Mouse (Mus musculus) heart, adult 2 months (tissue): Measurements from ENCODE around the gene Cebpb. TPM values are rescaled to one million over a fixed set of nuclear protein-coding genes. Genes with fewer than 3 reads are reported as not detected.

ENCODE experiments used
- DNase-seq, 2 experiments: peaks; one replicate each; pipeline ENCODE4 v3.0.0; 2021
- H3K27ac ChIP-seq: fragments of 200-600 bp; 2 replicates; pipeline ENCODE4 v1.8.1; 2022
- H3K27me3 ChIP-seq: fragments of 200-500 bp; 2 replicates; pipeline ENCODE4 v1.6.1; 2012; ENCODE audit warnings: mild to moderate bottlenecking, low read length, inconsistent platforms, mixed read lengths; ENCODE audit not compliant: control insufficient read depth, insufficient read depth
- H3K36me3 ChIP-seq: fragments of 200-500 bp; 2 replicates; pipeline ENCODE4 v1.6.1; 2012; ENCODE audit warnings: low read length, inconsistent platforms; ENCODE audit not compliant: control insufficient read depth, insufficient read depth
- H3K4me1 ChIP-seq: fragments of 200-500 bp; 2 replicates; pipeline ENCODE4 v1.6.1; 2011; ENCODE audit warnings: low read length; ENCODE audit not compliant: control insufficient read depth, insufficient read depth
- H3K4me3 ChIP-seq: fragments of 200-600 bp; 2 replicates; pipeline ENCODE4 v1.8.1; 2022
- H3K79me2 ChIP-seq: fragments of 200-500 bp; replicated peaks from 2 replicates; pipeline ENCODE4 v1.6.1; 2012; ENCODE audit warnings: mild to moderate bottlenecking, inconsistent platforms, low read length, moderate library complexity, mixed read lengths; ENCODE audit not compliant: control insufficient read depth, insufficient read depth
- H3K9ac ChIP-seq: fragments of 200-500 bp; 2 replicates; pipeline ENCODE4 v1.6.1; 2012; ENCODE audit warnings: low read depth, mild to moderate bottlenecking, control low read depth, inconsistent platforms, low read length, mixed read lengths
- CTCF ChIP-seq: fragments of 200-600 bp; IDR thresholded peaks from 2 replicates; pipeline ENCODE4 v1.8.1; 2022; ENCODE audit warnings: antibody characterized with exemption, mild to moderate bottlenecking, moderate library complexity
- EP300 ChIP-seq: fragments of 200-500 bp; IDR thresholded peaks from 2 replicates; pipeline ENCODE4 v1.6.1; 2011; ENCODE audit warnings: low read depth, low read length, control low read depth; ENCODE audit not compliant: insufficient read depth
- POLR2A ChIP-seq: fragments of 200-500 bp; IDR thresholded peaks from 2 replicates; pipeline ENCODE4 v1.6.1; 2011; ENCODE audit warnings: mild to moderate bottlenecking, low read depth, low read length, control low read depth; ENCODE audit not compliant: insufficient read depth
- WGBS: fragments of 180-500 bp; shearing (Covaris S2); methylation state at CpG from one replicate; pipeline ENCODE4 v1.1.7; 2018; 5-methylcytosine and 5-hydroxymethylcytosine counted together
- intact Hi-C: fragments of 180-260 bp; cut with DNase I; formaldehyde crosslinking; loops from one replicate; pipeline ENCODE4 v1.15.1; 2025
- polyA plus RNA-seq: library from polyadenylated mRNA; depleted of rRNA; stranded (reverse); fragments of >200 nt; gene quantifications from 2 replicates; pipeline ENCODE4 v1.2.3, GENCODE M21; 2012
- total RNA-seq, 2 experiments: library from RNA; stranded (reverse); gene quantifications; 2 replicates each; pipeline ENCODE4 v1.2.3; 2021

Cebpb gene
- total and polyA plus RNA-seq, 3 experiments = 77.8 to 133 (median 88.1) TPM

- no peak overlapping the region for H3K9ac ChIP-seq
- H3K36me3 ChIP-seq = no peaks in the 10 kb centered on the region
- H3K4me3 ChIP-seq = no peak overlapping the region
- WGBS = 88% methylated on average over 11 of the region's 11 CpGs
- no peak for DNase-seq
- H3K79me2 ChIP-seq = no peaks in the 10 kb centered on the region
- H3K27me3 ChIP-seq = no peaks in the 10 kb centered on the region
- no peaks in the 10 kb centered on the region for H3K4me1 ChIP-seq
- intact Hi-C loops = no loop called here
- no peak overlapping the region for H3K27ac ChIP-seq
- TF ChIP-seq POLR2A (no peak), EP300 (no peak), CTCF (no peak)
Measured at GRCm38 (mm10) chr2:167706183-167706939, 17.6 kb downstream of the Cebpb start.

- 66% methylated on average over 15 of the region's 15 CpGs for WGBS
- TF ChIP-seq POLR2A = no peak
- no peak for DNase-seq
Measured at GRCm38 (mm10) chr2:167708373-167708772, 19.7 kb downstream of the Cebpb start.

GRCm38 (mm10) chr2:167709969-167710368 lies 21.3 kb downstream of the Cebpb start:
- intact Hi-C loops = no loop called here
- DNase-seq = no peak
- Histone ChIP-seq H3K9ac (no peak overlapping the region), H3K27ac (no peak overlapping the region), H3K4me3 (no peak overlapping the region), H3K4me1 (peaks cover 3% of the 10 kb centered on the region), H3K27me3 (no peaks in the 10 kb centered on the region), H3K36me3 (no peaks in the 10 kb centered on the region), H3K79me2 (no peaks in the 10 kb centered on the region)
- TF ChIP-seq CTCF (no peak), EP300 (no peak), POLR2A (no peak)
- WGBS = 73% methylated on average over 6 of the region's 6 CpGs

More at GRCm38 (mm10) chr2:167708373-167708772, 19.7 kb downstream of the Cebpb start:
- Histone ChIP-seq H3K27ac (no peak overlapping the region), H3K4me3 (no peak overlapping the region), H3K36me3 (no peaks in the 10 kb centered on the region), H3K27me3 (no peaks in the 10 kb centered on the region), H3K79me2 (no peaks in the 10 kb centered on the region), H3K4me1 (no peaks in the 10 kb centered on the region), H3K9ac (no peak overlapping the region)
- intact Hi-C loops = no loop called here

- Histone ChIP-seq H3K79me2 (no peaks in the 10 kb centered on the region), H3K36me3 (no peaks in the 10 kb centered on the region), H3K9ac (no peak overlapping the region), H3K4me1 (peaks cover 3% of the 10 kb centered on the region), H3K4me3 (no peak overlapping the region), H3K27ac (no peak overlapping the region), H3K27me3 (no peaks in the 10 kb centered on the region)
- no peak for DNase-seq
- intact Hi-C loops = no loop called here
- 53% methylated on average over 6 of the region's 6 CpGs for whole genome bisulfite sequencing
- no peak for TF ChIP-seq EP300
- TF ChIP-seq POLR2A = no peak
- no peak for TF ChIP-seq CTCF
Measured at GRCm38 (mm10) chr2:167710574-167710973, 21.9 kb downstream of the Cebpb start.

- H3K36me3 ChIP-seq = no peaks in the 10 kb centered on the region
- no peak overlapping the region for H3K9ac ChIP-seq
- H3K4me1 ChIP-seq = peaks cover 3% of the 10 kb centered on the region
- H3K27ac ChIP-seq = peak overlapping the region; percentile 47
- no peaks in the 10 kb centered on the region for H3K27me3 ChIP-seq
- WGBS = 51% methylated on average over 22 of the region's 23 CpGs
- H3K79me2 ChIP-seq = no peaks in the 10 kb centered on the region
- TF ChIP-seq POLR2A (no peak), EP300 (0 out of 2 replicates have a peak, but pooled peaks have one; percentile 65), CTCF (peak; percentile 74)
- H3K4me3 ChIP-seq = no peak overlapping the region
- intact Hi-C loops = no loop called here
- DNase-seq = peak; percentile 65 to 66
Measured at GRCm38 (mm10) chr2:167712872-167713821, 24.4 kb downstream of the Cebpb start.

- H3K36me3 ChIP-seq = no peaks in the 10 kb centered on the region
- TF ChIP-seq POLR2A (no peak), EP300 (no peak), CTCF (no peak)
- intact Hi-C loops = no loop called here
- H3K4me1 ChIP-seq = peaks cover 3% of the 10 kb centered on the region
- no peaks in the 10 kb centered on the region for H3K79me2 ChIP-seq
- H3K9ac ChIP-seq = no peak overlapping the region
- no peaks in the 10 kb centered on the region for H3K27me3 ChIP-seq
- peak in 1 of 2 experiments; percentile 39 for DNase-seq
- no peak overlapping the region; the same call in 1 of the 2 replicates for H3K27ac ChIP-seq
- 60% methylated on average over 6 of the region's 6 CpGs for WGBS
- no peak overlapping the region for H3K4me3 ChIP-seq
Measured at GRCm38 (mm10) chr2:167714298-167714697, 25.6 kb downstream of the Cebpb start.
